Mouse (Mus musculus): ENCODE measurements around the gene Arhgef19. TPM values are rescaled to one million over a fixed set of nuclear protein-coding genes. Genes with fewer than 3 reads are reported as not detected.

The Arhgef19 gene
- total RNA-seq, 4 experiments from 2014 or later: 26.2 to 32.2 (median 30.3) TPM

- DNase-seq (ENCODE audit: low spot score): no peak
Measured at GRCm38 (mm10) chr4:141265979-141266637, 26.8 kb downstream of the Arhgef19 start.

DNA sequence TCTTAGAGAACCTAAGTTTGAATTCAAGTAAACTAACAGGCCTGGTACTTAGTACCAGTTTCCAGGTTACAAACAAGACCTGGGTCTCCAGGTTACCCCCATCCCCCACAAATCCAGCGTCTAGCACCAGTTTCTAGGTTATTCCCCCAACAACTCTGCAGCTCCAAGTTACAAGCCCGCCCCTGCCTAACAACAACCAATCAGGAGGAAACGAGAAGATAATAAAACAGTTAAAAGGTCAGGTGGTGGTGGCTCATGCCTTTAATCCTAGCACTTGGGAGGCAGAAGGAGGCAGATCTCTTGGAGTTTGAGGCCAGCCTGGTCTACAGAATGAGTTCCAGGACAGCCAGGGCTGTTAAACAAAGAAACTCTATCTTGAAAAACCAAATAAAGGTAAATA lies 28.0 kb downstream of the Arhgef19 start:
- no peak for DNase-seq (ENCODE audit: low spot score)

GRCm38 (mm10) chr4:141267837-141268236 lies 28.5 kb downstream of the Arhgef19 start:
- DNase-seq (ENCODE audit: low spot score): no peak

DNA sequence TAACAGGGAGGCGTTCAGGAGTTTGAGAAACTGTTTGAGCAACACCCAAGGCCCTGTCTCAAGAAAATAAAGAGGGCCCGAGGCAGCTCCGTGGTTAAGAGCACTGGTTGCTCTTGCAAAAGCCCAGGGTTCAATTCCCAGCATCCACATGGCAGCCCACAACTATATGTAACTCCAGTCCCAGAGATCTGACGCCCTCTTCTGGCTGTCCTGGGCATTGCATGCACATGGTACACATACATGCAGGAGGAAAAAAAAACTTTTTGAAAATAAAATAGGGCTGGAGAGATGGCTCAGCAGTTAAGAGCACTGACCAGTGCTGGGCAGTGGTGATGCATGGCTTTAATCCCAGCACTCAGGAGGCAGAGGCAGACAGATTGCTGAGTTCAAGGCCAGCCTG lies 29.1 kb downstream of the Arhgef19 start:
- DNase-seq (ENCODE audit: low spot score): no peak

DNA sequence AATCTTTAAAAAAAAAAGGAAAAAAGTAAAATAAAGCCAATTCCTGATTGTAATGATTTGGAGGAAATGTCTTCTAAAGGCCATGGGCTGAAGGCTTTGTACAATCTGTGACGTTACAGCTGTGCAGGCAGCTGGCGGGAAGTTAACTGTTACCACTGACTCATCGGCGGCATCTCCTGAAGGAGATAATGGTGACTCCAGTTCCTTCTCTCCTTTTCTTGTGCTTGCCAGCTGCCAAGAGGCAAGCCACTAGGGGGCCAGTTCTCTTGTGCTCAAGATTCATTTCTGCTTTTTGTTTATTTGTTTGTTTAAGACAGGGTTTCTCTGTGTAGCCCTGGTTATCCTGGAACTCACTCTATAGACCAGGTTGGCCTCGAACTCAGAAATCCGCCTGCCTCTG lies 29.8 kb downstream of the Arhgef19 start:
- no peak for DNase-seq (ENCODE audit: low spot score)

DNA sequence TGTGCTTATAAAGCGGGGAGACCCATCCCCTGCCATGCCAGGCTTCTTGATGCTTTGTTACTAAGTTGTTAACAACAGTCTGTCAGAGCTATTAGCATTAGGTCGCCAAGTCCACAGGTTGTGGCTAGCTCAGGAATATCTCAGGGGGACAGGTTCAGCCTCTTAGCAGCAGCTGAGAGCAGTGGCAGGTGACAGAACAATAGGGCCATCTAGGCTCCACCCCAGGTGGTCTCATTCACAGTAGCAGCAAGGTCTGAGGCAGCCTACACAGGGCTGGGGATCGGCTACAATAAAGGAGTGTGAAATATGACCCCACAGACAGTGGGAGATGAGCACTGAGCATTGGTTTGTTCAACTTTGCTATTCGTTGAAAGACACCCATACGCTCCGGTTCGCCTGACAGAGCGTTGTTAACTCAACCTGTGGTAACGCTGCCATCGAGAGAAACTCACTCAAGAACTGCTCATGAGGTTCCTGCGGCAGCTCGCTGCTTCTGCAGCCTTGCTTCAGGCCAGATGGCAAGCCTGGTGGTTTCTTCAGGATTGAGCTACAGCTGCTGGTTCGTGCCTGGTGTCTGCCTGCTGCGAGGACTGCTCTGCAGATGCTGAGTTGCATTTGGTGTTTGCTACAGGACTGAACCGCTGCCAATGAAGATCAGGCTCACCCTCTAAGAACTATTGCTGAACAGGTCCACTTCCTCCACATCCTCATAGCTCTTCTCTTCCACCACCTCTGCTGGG lies 31.1 kb downstream of the Arhgef19 start:
- no peak for DNase-seq (ENCODE audit: low spot score)

DNA sequence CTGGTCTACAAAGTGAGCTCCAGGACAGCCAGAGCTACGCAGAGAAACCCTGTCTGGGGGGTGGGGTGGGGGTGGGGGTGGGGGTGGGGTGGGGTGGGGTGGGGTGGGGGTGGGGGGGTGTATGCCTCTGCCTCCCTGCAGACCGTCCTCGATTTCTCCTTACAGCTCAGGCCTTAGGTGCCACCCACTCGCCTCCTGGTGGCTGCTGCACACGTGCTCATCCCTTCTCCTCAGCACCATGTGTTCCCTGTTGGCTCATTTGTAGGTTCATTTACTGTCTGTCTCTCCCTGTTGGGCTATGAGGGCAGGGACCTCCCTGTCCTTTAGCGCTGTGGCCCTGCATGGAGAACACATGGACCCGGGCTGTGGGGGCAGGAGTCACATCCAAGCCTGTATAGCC lies 31.9 kb downstream of the Arhgef19 start:
- no peak for DNase-seq (ENCODE audit: low spot score)

DNA sequence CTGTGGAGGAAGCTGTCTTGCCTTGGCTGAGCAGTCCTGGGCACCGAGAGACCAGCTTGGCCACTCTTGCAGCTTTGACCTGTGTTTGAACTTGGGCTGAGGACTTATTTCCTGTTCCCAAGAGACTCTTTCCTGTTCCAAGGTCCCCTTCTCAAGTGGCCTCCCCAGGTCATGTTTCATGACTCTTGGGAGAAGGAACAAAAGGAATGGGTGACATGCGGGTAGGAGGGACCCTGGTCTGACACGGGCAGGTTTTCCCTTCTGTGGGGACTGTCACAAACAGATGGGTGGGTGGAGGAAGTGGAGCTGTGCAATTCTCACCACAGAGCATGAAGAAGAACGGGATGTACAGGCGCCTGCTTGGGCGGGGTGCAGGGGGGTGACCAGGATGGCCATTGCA lies 32.4 kb downstream of the Arhgef19 start:
- DNase-seq (ENCODE audit: low spot score): no peak

GRCm38 (mm10) chr4:141272878-141273277 lies 33.6 kb downstream of the Arhgef19 start:
- no peak for DNase-seq (ENCODE audit: low spot score)

DNA sequence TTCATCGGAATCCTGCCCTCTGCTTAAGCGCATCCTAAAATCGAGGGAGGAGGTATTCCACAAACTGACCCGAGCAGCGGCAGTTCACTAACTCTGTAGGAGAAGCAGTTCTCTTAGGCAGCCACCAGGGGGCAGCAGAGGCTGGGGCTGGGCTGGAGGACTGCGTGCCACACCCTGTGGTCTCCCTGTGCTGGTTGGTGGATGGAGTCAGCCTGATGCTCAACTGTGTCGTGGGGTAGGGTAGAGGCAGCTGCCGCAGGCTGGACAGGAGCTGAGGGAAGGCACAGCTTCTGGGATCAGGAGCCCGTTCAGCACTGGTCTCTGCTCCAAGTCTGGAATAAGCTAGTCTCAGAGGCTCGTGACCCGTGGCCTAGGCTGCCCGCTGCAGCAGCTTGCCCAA lies 34.0 kb downstream of the Arhgef19 start:
- peak; percentile 83 for DNase-seq (ENCODE audit: low spot score)

DNA sequence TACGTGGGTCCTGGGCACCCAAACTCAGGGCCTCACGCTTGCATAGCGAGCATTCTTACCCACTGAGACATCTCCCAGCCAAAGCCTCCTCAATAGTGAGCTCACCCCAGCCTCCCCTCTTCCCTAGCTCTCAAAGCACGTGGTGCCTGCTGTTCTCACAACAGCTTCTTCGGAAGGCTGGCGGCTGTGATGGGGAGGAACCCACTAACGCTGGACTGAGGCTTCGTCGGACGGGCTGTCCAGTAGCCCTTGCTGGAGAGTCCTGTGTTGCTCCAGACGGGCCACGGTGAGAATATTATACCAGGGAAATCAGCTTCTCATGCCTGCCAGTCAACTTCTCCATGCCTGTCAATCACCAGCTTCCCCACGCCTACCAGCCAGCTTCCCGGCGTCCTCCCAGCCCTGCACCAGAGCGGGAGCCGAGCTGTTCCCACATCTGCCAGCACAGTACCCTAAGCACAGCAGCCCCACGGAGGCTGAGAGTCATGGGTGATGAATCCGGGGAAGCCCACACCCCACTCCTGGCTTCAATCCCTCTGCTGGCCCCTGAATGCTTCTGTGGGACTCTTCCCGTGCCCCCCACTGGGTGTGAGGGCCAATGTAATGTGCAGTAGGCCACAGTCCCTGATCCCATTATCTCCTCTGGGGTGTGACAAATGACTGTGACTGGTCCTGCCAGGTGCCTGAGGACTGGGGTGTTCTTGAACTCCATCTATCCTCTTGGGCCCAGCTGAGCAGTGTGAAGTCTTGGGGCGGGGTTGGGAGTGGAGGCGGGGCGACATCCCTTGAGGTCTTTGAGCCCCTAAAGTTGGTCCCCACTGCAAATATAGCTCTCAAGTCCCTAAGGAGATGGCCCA lies 35.4 kb downstream of the Arhgef19 start:
- no peak for DNase-seq (ENCODE audit: low spot score)

DNA sequence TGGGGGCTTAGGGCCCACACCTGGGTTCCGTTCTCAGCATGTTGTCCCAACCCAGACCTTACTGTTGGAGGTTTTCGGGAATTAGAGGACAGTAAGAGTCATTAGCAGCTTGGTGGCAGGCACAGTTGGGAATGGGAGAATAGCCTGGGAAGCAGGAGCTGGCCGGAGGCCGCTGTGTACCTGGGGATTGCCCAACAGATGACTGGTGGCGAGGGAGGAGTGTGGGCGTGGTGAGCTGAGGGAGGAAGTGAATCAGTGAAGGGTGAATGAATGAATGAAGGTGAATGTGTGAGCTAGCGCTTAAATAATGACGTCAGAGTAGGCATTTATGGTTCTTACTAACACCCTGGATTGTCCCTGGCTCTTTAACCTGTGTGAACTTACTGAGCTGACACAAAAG lies 37.9 kb downstream of the Arhgef19 start:
- DNase-seq (ENCODE audit: low spot score): no peak

GRCm38 (mm10) chr4:141278154-141278553 lies 38.9 kb downstream of the Arhgef19 start:
- peak; percentile 90 for DNase-seq (ENCODE audit: low spot score)

GRCm38 (mm10) chr4:141279327-141279726 lies 40.0 kb downstream of the Arhgef19 start:
- DNase-seq (ENCODE audit: low spot score): peak; percentile 39

GRCm38 (mm10) chr4:141279783-141280182 lies 40.5 kb downstream of the Arhgef19 start:
- DNase-seq (ENCODE audit: low spot score): no peak

DNA sequence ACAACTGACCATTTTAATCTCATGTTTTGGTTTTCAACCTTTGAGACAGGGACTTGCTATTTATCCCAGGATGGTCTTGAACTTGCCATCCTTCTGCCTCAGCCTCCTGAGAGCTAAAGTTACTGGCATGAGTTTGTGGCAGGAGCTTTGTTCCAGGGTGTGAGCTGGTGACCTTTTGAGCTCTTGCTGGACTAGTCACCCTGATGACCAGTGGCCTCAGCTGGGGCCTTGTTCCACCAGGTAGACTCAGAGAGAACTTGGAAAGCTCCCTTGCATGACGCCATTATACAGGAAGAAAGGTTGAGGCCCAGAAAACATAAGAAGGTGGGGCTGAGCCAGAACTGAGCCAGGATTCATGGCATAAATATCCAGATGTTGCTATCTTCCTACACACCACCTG lies 41.2 kb downstream of the Arhgef19 start:
- DNase-seq (ENCODE audit: low spot score): no peak

- no peak for DNase-seq (ENCODE audit: low spot score)
Measured at GRCm38 (mm10) chr4:141281153-141281552, 41.9 kb downstream of the Arhgef19 start.

DNA sequence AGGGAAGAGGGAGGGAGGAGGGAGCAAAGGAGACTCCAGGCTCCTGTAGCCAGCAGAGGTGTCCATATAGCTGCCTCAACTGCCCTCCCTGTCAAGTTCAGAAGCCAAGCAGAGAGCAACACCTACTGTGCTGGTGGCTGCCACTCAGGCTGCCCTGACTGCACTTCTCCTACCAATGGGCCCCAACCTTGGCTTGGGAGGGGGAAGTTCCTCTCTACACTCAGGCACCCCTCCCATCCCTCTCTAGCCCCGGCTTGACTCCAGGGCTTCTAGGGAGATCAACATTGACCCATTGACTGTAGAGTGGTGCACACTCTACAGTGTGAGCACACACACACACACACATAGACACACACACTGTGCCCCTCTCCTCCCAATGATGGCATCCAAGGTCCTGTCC lies 42.3 kb downstream of the Arhgef19 start:
- DNase-seq (ENCODE audit: low spot score): no peak

GRCm38 (mm10) chr4:141282087-141282486 lies 42.8 kb downstream of the Arhgef19 start:
- no peak for DNase-seq (ENCODE audit: low spot score)

- no peak for DNase-seq (ENCODE audit: low spot score)
Measured at GRCm38 (mm10) chr4:141282623-141283022, 43.3 kb downstream of the Arhgef19 start.

- no peak for DNase-seq (ENCODE audit: low spot score)
Measured at GRCm38 (mm10) chr4:141283176-141283878, 44.0 kb downstream of the Arhgef19 start.

Measured in heart, adult 8-10 months (tissue).